Mouse (Mus musculus) heart, adult 2 months (tissue): ENCODE measurements around the gene Rab8b.

Experiments used
- CTCF ChIP-seq: fragments of 200-600 bp; IDR thresholded peaks from 2 replicates; pipeline ENCODE4 v1.8.1; 2022; ENCODE audit warnings: antibody characterized with exemption, mild to moderate bottlenecking, moderate library complexity
- EP300 ChIP-seq: fragments of 200-500 bp; IDR thresholded peaks from 2 replicates; pipeline ENCODE4 v1.6.1; 2011; ENCODE audit warnings: low read depth, low read length, control low read depth; ENCODE audit not compliant: insufficient read depth
- POLR2A ChIP-seq: fragments of 200-500 bp; IDR thresholded peaks from 2 replicates; pipeline ENCODE4 v1.6.1; 2011; ENCODE audit warnings: mild to moderate bottlenecking, low read depth, low read length, control low read depth; ENCODE audit not compliant: insufficient read depth

- TF ChIP-seq CTCF = no peak; the same call in 1 of the 2 replicates
- no peak for TF ChIP-seq POLR2A
- no peak for TF ChIP-seq EP300
These were observed 54.8 kb downstream of the Rab8b start for GRCm38 (mm10) chr9:66864708-66865107.
